Mouse (Mus musculus) thymus, adult 2 months (tissue): Measurements from ENCODE around the gene Slc24a4.

Source experiments
- CTCF ChIP-seq: fragments of 200-500 bp; IDR thresholded peaks from 2 replicates; pipeline ENCODE4 v1.5.1; 2012; ENCODE audit warnings: mild to moderate bottlenecking, control low read depth, low read length, moderate library complexity, borderline replicate concordance; ENCODE audit not compliant: control insufficient read depth, poor library complexity, insufficient read depth; ENCODE audit errors: extremely low read depth
- POLR2A ChIP-seq: fragments of 200-500 bp; IDR thresholded peaks from 2 replicates; pipeline ENCODE4 v1.6.1; 2012; ENCODE audit warnings: mild to moderate bottlenecking, low read length, control low read depth, moderate library complexity; ENCODE audit not compliant: control insufficient read depth, poor library complexity, insufficient read depth; ENCODE audit errors: extremely low read depth

DNA sequence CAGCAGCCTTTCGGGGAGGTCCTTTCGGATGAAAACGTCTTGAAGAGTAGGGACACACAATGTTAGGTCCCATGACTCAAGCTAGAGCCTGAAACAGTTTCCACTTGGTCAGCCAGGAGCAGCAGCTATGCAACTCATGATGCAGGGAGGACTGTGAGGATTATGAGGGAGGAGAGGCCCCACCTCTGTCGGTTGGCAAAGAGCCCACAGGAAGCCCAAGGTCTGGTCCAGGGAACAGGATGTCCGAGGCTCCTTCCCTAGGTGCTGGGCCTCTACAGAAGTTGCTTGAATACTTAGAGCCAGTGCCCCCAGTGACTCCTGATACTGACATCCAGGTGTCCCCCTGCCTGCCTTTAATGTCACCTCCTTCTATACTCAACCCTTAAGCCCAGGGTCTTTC, 182.9 kb downstream of the Slc24a4 start:
- no peak for TF ChIP-seq CTCF
- no peak for TF ChIP-seq POLR2A
